Mouse (Mus musculus) adrenal gland, postnatal 0 days (tissue): ENCODE results near the gene Sec62. TPM values are rescaled to one million over a fixed set of nuclear protein-coding genes. Genes with fewer than 3 reads are reported as not detected.

Experiments used
- polyA plus RNA-seq: library from polyadenylated mRNA; unstranded; fragments of >200 nt; fragmentation: Nextera tagmentation; extraction: Ambion mirVana; gene quantifications from 2 replicates; pipeline ENCODE4 v1.2.1, GENCODE M21; 2015

The Sec62 gene
- 112 and 151 TPM in 2 replicates for polyA plus RNA-seq

GRCm38 (mm10) chr3:30792737-30793402 lies at the start of gene Sec62:
TSS of gene Sec62 (plus strand) at chr3:30792875.

GRCm38 (mm10) chr3:30746006-30746405 lies 46.7 kb upstream of the Sec62 start, which contains the start of gene Samd7:
TSS of gene Samd7 (plus strand) at chr3:30746293.

GRCm38 (mm10) chr3:30855604-30856458 lies 63.2 kb downstream of the Sec62 start, which contains the start of gene Gpr160:
TSS of gene Gpr160 (plus strand) at chr3:30855950.

Other genes with a start within 250 kb of the Sec62 start
- gene Mecom, start 244.9 kb upstream of the Sec62 start, polyA plus RNA-seq: 9.6 and 12.1 TPM in 2 replicates
- not detected in 2 replicates for gene Actrt3, start 192.9 kb upstream of the Sec62 start, polyA plus RNA-seq
- 15.3 and 20.3 TPM in 2 replicates for gene Mynn, start 190.8 kb upstream of the Sec62 start, polyA plus RNA-seq
- 0.35 TPM in 1 of 2 replicates, not detected in the other for gene Lrriq4, start 148.4 kb upstream of the Sec62 start, polyA plus RNA-seq
- gene Lrrc34, start 145.0 kb upstream of the Sec62 start, polyA plus RNA-seq: 0.81 and 2.4 TPM in 2 replicates
- gene Lrrc31, start 93.0 kb upstream of the Sec62 start, polyA plus RNA-seq: 0.26 and 0.28 TPM in 2 replicates
- gene Samd7, start 46.6 kb upstream of the Sec62 start, polyA plus RNA-seq: not detected in 2 replicates
- 1.9 and 2.8 TPM in 2 replicates for gene Gpr160, start 63.1 kb downstream of the Sec62 start, polyA plus RNA-seq
- gene Phc3, start 176.5 kb downstream of the Sec62 start, polyA plus RNA-seq: 4.0 and 5.1 TPM in 2 replicates
- gene Prkci, start 202.9 kb downstream of the Sec62 start, polyA plus RNA-seq: 14.5 and 18.9 TPM in 2 replicates